Mouse (Mus musculus) ES-E14 (cell line): ENCODE measurements around the gene Cavin4. TPM values are rescaled to one million over a fixed set of nuclear protein-coding genes. Genes with fewer than 3 reads are reported as not detected.

Experiments used
- DNase-seq: peaks from one replicate; pipeline ENCODE4 v3.0.0-alpha.2; 2013; ENCODE audit warnings: low read depth, low spot score
- H3K27ac ChIP-seq: 2 replicates; pipeline ENCODE4 v1.5.1; 2012; ENCODE audit warnings: low read depth, mild to moderate bottlenecking, low read length, moderate library complexity, mixed read lengths; ENCODE audit not compliant: poor library complexity, insufficient read depth, severe bottlenecking
- H3K36me3 ChIP-seq: 2 replicates; pipeline ENCODE4 v1.6.1; 2012; ENCODE audit warnings: mild to moderate bottlenecking, low read length, moderate library complexity, mixed read lengths; ENCODE audit not compliant: control insufficient read depth, poor library complexity, insufficient read depth, severe bottlenecking
- H3K4me1 ChIP-seq, 2 experiments: fragments of 150-350 bp in 1 of 2; sonication (generic) in 1 of 2; 2 replicates each; pipeline ENCODE4 v1.6.1; 2012; ENCODE audit warnings: low read length in 2 of 2, mild to moderate bottlenecking in 1 of 2, mixed read lengths in 1 of 2; ENCODE audit not compliant: control insufficient read depth in 2 of 2, insufficient read depth in 2 of 2, poor library complexity in 1 of 2
- H3K4me3 ChIP-seq, 2 experiments: fragments of 150-350 bp in 1 of 2; sonication (generic) in 1 of 2; 2 replicates each; pipeline ENCODE4 v1.5.1; 2012; ENCODE audit warnings: low read length in 2 of 2, low read depth in 1 of 2, mild to moderate bottlenecking in 1 of 2, mixed read lengths in 1 of 2; ENCODE audit not compliant: insufficient read depth in 1 of 2, poor library complexity in 1 of 2, severe bottlenecking in 1 of 2
- H3K9ac ChIP-seq: 2 replicates; pipeline ENCODE4 v1.6.1; 2012; ENCODE audit warnings: low read depth, mild to moderate bottlenecking, low read length, mixed read lengths; ENCODE audit not compliant: poor library complexity, insufficient read depth, severe bottlenecking
- H3K9me3 ChIP-seq: fragments of 150-350 bp; sonication (generic); 2 replicates; pipeline ENCODE4 v1.6.1; 2012; ENCODE audit warnings: low read depth, mild to moderate bottlenecking, low read length; ENCODE audit not compliant: control insufficient read depth, insufficient read depth
- CHD2 ChIP-seq: IDR thresholded peaks from 2 replicates; pipeline ENCODE4 v1.6.1; 2014; ENCODE audit warnings: mild to moderate bottlenecking, low read depth, low read length, inconsistent platforms
- HCFC1 ChIP-seq: IDR thresholded peaks from 2 replicates; pipeline ENCODE4 v1.6.1; 2012; ENCODE audit warnings: low read length, inconsistent platforms, borderline replicate concordance; ENCODE audit not compliant: insufficient read depth
- MAFK ChIP-seq: IDR thresholded peaks from 2 replicates; pipeline ENCODE4 v1.6.1; 2014; ENCODE audit warnings: mild to moderate bottlenecking, low read depth, low read length, inconsistent platforms; ENCODE audit not compliant: insufficient read depth
- ZC3H11A ChIP-seq: IDR thresholded peaks from 2 replicates; pipeline ENCODE4 v1.6.1; 2012; ENCODE audit warnings: low read depth, mild to moderate bottlenecking, inconsistent platforms, low read length, borderline replicate concordance
- ZNF384 ChIP-seq: IDR thresholded peaks from 2 replicates; pipeline ENCODE4 v1.6.1; 2012; ENCODE audit warnings: low read depth, low read length, inconsistent platforms
- in situ Hi-C, 2 experiments: fragments of 600-800 bp; cut with MboI; formaldehyde crosslinking; loops; one replicate each; pipeline ENCODE4 v1.15.1; 2025; ENCODE audit warnings: low sequenced_read_pairs in 2 of 2, inconsistent platforms in 1 of 2; ENCODE audit not compliant: unreplicated experiment in 2 of 2
- total RNA-seq: library from RNA; depleted of rRNA; stranded (reverse); fragments of 300-350 nt; gene quantifications from 2 replicates; pipeline ENCODE4 v1.2.3, GENCODE M21; 2012

Gene Cavin4
- total RNA-seq, 1 experiment: 6.8 TPM

DNA sequence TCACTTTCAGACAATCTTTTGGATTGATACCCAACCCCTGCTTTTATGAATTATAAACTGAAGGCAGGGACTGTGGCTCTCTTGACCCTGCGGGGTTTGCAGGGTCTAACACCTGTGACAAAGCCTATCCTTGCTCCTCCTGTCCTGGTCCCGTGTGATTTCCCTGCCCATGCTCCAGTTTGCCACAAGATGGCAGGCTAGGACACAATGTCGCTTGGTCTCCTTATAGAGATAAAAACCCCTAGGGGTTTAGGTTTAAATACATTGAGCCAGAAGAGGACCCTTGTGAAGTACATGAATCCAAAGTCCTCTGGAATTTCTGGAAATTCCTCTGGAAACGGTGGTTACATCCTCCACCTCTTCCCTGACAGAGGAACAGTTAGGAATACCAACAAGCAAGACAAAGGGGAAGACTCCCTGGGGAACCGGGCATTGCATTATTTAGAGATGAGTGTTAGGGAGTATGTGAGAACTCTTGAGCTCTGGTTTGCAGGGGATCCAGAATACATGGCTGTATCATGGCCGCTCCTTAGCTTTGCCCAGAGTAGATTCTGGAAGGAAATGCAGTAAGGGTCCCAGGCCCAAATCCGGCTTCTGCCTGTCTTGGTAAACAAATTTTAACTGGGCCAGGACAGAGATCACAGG is 28.6 kb downstream of the Cavin4 start:
- no peak overlapping the region for H3K9ac ChIP-seq
- in situ Hi-C loops: no loop called here
- 0 out of 4 replicates have a peak, but pooled peaks cover 0 to 2% of the 10 kb centered on the region in 2 experiments for H3K4me1 ChIP-seq
- no peak overlapping the region for H3K27ac ChIP-seq
- no peaks in the 10 kb centered on the region; the same call in 1 of the 2 replicates for H3K36me3 ChIP-seq
- TF ChIP-seq ZNF384: no peak
- peak; percentile 66 for TF ChIP-seq ZC3H11A
- TF ChIP-seq MAFK: no peak
- TF ChIP-seq HCFC1: no peak
- TF ChIP-seq CHD2: no peak
- peak; percentile 81 for DNase-seq
- no peaks in the 10 kb centered on the region for H3K9me3 ChIP-seq
- H3K4me3 ChIP-seq: no peak overlapping the region

GRCm38 (mm10) chr4:48692736-48693292 is 29.5 kb downstream of the Cavin4 start:
- Histone ChIP-seq H3K27ac (no peak overlapping the region), H3K9me3 (no peaks in the 10 kb centered on the region), H3K4me3 (no peak overlapping the region), H3K9ac (no peak overlapping the region), H3K36me3 (no peaks in the 10 kb centered on the region), H3K4me1 (0 out of 4 replicates have a peak, but pooled peaks cover 0 to 2% of the 10 kb centered on the region in 2 experiments)
- no peak for DNase-seq
- TF ChIP-seq MAFK (no peak), ZC3H11A (no peak), CHD2 (no peak), HCFC1 (no peak), ZNF384 (no peak)
- in situ Hi-C loops: no loop called here

- peak; percentile 62; the same call in 1 of the 2 replicates for TF ChIP-seq ZNF384
- TF ChIP-seq HCFC1: no peak
- Histone ChIP-seq H3K9me3 (no peaks in the 10 kb centered on the region), H3K4me3 (no peak overlapping the region), H3K27ac (no peak overlapping the region; the same call in 1 of the 2 replicates), H3K4me1 (peaks cover 0 to 3% of the 10 kb centered on the region in 2 experiments; a peak in 1 of 4 replicates), H3K36me3 (no peaks in the 10 kb centered on the region), H3K9ac (no peak overlapping the region)
- no peak for DNase-seq
- in situ Hi-C loops: no loop called here
Measured at GRCm38 (mm10) chr4:48696706-48697105, 33.4 kb downstream of the Cavin4 start.

GRCm38 (mm10) chr4:48697302-48697701 is 34.0 kb downstream of the Cavin4 start:
- in situ Hi-C loops: no loop called here
- no peak overlapping the region for H3K4me3 ChIP-seq
- H3K9ac ChIP-seq: no peak overlapping the region; the same call in 1 of the 2 replicates
- H3K9me3 ChIP-seq: no peaks in the 10 kb centered on the region
- DNase-seq: no peak
- H3K36me3 ChIP-seq: no peaks in the 10 kb centered on the region
- peaks cover 0 to 3% of the 10 kb centered on the region in 2 experiments; a peak in 1 of 4 replicates for H3K4me1 ChIP-seq
- TF ChIP-seq ZNF384 (peak; percentile 70), ZC3H11A (no peak), CHD2 (no peak), MAFK (no peak)
- H3K27ac ChIP-seq: peak overlapping the region; percentile 65; the same call in 1 of the 2 replicates
